Mouse (Mus musculus) liver, embryonic 14.5 days (tissue): Measurements from ENCODE around the gene Magi1.

Experiments used
- CTCF ChIP-seq: IDR thresholded peaks from 2 replicates; pipeline ENCODE4 v1.5.1; 2016; ENCODE audit warnings: antibody characterized with exemption, low read depth, control low read depth
- EP300 ChIP-seq: IDR thresholded peaks from 2 replicates; pipeline ENCODE4 v1.6.1; 2016; ENCODE audit warnings: antibody characterized with exemption, low read depth

DNA sequence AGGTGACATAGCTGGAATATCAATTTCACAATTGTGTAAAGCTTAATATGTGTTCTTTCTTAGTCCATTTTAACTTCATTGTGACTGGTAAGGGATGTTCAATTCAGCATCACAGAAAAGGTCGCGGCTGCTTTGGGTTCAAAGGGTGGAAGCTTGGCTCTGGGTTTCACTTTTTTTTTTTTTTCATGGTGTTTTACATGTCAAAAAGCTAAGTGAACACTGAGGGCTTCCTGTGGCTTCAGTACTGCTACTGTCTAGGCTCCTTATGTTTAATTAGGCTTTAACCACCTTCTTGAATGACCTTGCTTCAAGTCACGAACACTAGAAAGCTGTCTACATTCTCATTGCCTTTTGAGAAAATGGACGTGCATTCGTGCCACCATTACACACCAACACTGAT, 579.4 kb downstream of the Magi1 start:
- TF ChIP-seq CTCF, result no peak
- no peak for TF ChIP-seq EP300
